Mouse (Mus musculus): Measurements from ENCODE around the gene Rcbtb2.

The Rcbtb2 gene

GRCm38 (mm10) chr14:73141800-73142199 is 19.0 kb downstream of the Rcbtb2 start:
- in situ Hi-C loops (cut with MboI; ENCODE audit: low pct_unique_long_range_greater_than_20kb in 1 of 2, low sequenced_read_pairs in 2 of 2, unreplicated experiment in 1 of 2), result no loop called here

- in situ Hi-C loops (cut with MboI; ENCODE audit: low pct_unique_long_range_greater_than_20kb in 1 of 2, low sequenced_read_pairs in 2 of 2, unreplicated experiment in 1 of 2), result no loop called here
Measured at GRCm38 (mm10) chr14:73142421-73142895, 19.6 kb downstream of the Rcbtb2 start.

GRCm38 (mm10) chr14:73142896-73143709 is 20.3 kb downstream of the Rcbtb2 start:
- in situ Hi-C loops (cut with MboI; ENCODE audit: low pct_unique_long_range_greater_than_20kb in 1 of 2, low sequenced_read_pairs in 2 of 2, unreplicated experiment in 1 of 2), result no loop called here

- in situ Hi-C loops (cut with MboI; ENCODE audit: low pct_unique_long_range_greater_than_20kb in 1 of 2, low sequenced_read_pairs in 2 of 2, unreplicated experiment in 1 of 2), result no loop called here
Measured at GRCm38 (mm10) chr14:73143710-73144420, 21.0 kb downstream of the Rcbtb2 start.

- in situ Hi-C loops (cut with MboI; ENCODE audit: low pct_unique_long_range_greater_than_20kb in 1 of 2, low sequenced_read_pairs in 2 of 2, unreplicated experiment in 1 of 2), result no loop called here
Measured at GRCm38 (mm10) chr14:73145531-73145930, 22.7 kb downstream of the Rcbtb2 start.

- in situ Hi-C loops (cut with MboI; ENCODE audit: low pct_unique_long_range_greater_than_20kb in 1 of 2, low sequenced_read_pairs in 2 of 2, unreplicated experiment in 1 of 2), result no loop called here
Measured at GRCm38 (mm10) chr14:73146721-73147120, 23.9 kb downstream of the Rcbtb2 start.

- in situ Hi-C loops (cut with MboI; ENCODE audit: low pct_unique_long_range_greater_than_20kb in 1 of 2, low sequenced_read_pairs in 2 of 2, unreplicated experiment in 1 of 2), result no loop called here
Measured at GRCm38 (mm10) chr14:73148125-73148524, 25.3 kb downstream of the Rcbtb2 start.

- in situ Hi-C loops (cut with MboI; ENCODE audit: low pct_unique_long_range_greater_than_20kb in 1 of 2, low sequenced_read_pairs in 2 of 2, unreplicated experiment in 1 of 2), result no loop called here
Measured at GRCm38 (mm10) chr14:73161303-73161702, 38.5 kb downstream of the Rcbtb2 start.

GRCm38 (mm10) chr14:73162192-73162800 is 39.5 kb downstream of the Rcbtb2 start:
- in situ Hi-C loops (cut with MboI; ENCODE audit: low pct_unique_long_range_greater_than_20kb in 1 of 2, low sequenced_read_pairs in 2 of 2, unreplicated experiment in 1 of 2), result no loop called here

GRCm38 (mm10) chr14:73163363-73163998 is 40.6 kb downstream of the Rcbtb2 start:
- in situ Hi-C loops (cut with MboI; ENCODE audit: low pct_unique_long_range_greater_than_20kb in 1 of 2, low sequenced_read_pairs in 2 of 2, unreplicated experiment in 1 of 2), result no loop called here

- in situ Hi-C loops (cut with MboI; ENCODE audit: low pct_unique_long_range_greater_than_20kb in 1 of 2, low sequenced_read_pairs in 2 of 2, unreplicated experiment in 1 of 2), result no loop called here
Measured at GRCm38 (mm10) chr14:73165136-73165535, 42.3 kb downstream of the Rcbtb2 start.

GRCm38 (mm10) chr14:73168605-73169004 is 45.8 kb downstream of the Rcbtb2 start:
- in situ Hi-C loops (cut with MboI; ENCODE audit: low pct_unique_long_range_greater_than_20kb in 1 of 2, low sequenced_read_pairs in 2 of 2, unreplicated experiment in 1 of 2), result no loop called here

- in situ Hi-C loops (cut with MboI; ENCODE audit: low pct_unique_long_range_greater_than_20kb in 1 of 2, low sequenced_read_pairs in 2 of 2, unreplicated experiment in 1 of 2), result no loop called here
Measured at GRCm38 (mm10) chr14:73169926-73170844, 47.3 kb downstream of the Rcbtb2 start.

- in situ Hi-C loops (cut with MboI; ENCODE audit: low pct_unique_long_range_greater_than_20kb in 1 of 2, low sequenced_read_pairs in 2 of 2, unreplicated experiment in 1 of 2), result no loop called here
Measured at GRCm38 (mm10) chr14:73172196-73173011, 49.6 kb downstream of the Rcbtb2 start.

GRCm38 (mm10) chr14:73173662-73174061 is 50.8 kb downstream of the Rcbtb2 start:
- in situ Hi-C loops (cut with MboI; ENCODE audit: low pct_unique_long_range_greater_than_20kb in 1 of 2, low sequenced_read_pairs in 2 of 2, unreplicated experiment in 1 of 2), result no loop called here

- in situ Hi-C loops (cut with MboI; ENCODE audit: low pct_unique_long_range_greater_than_20kb in 1 of 2, low sequenced_read_pairs in 2 of 2, unreplicated experiment in 1 of 2), result no loop called here
Measured at GRCm38 (mm10) chr14:73174091-73174995, 51.5 kb downstream of the Rcbtb2 start.

Measured in mouse embryonic stem cell (cell line).